Mouse (Mus musculus) CH12.LX (cell line): ENCODE measurements around the gene Aff3. TPM values are rescaled to one million over a fixed set of nuclear protein-coding genes. Genes with fewer than 3 reads are reported as not detected.

Source experiments
- DNase-seq: peaks from one replicate; pipeline ENCODE4 v3.0.0-alpha.2; 2013; ENCODE audit errors: extremely low read depth
- H3K27ac ChIP-seq: 2 replicates; pipeline ENCODE4 v1.5.1; 2012; ENCODE audit warnings: low read depth, mild to moderate bottlenecking, control low read depth, moderate library complexity; ENCODE audit not compliant: insufficient read depth
- H3K27me3 ChIP-seq: replicated peaks from 2 replicates; pipeline ENCODE3; 2012; ENCODE audit warnings: inconsistent platforms
- H3K36me3 ChIP-seq, 2 experiments: replicated peaks in 1 of 2; 2 replicates each; pipeline versions ENCODE3 to v1.6.1; 2012; ENCODE audit warnings: inconsistent platforms in 1 of 2, low read length in 1 of 2, mild to moderate bottlenecking in 1 of 2, mixed read lengths in 1 of 2, moderate library complexity in 1 of 2; ENCODE audit not compliant: control insufficient read depth in 1 of 2, insufficient read depth in 1 of 2
- H3K4me1 ChIP-seq, 2 experiments: 2 replicates each; pipeline ENCODE4 v1.6.1; 2012; ENCODE audit warnings: inconsistent platforms in 1 of 2, moderate library complexity in 1 of 2; ENCODE audit not compliant: insufficient read depth in 2 of 2, control insufficient read depth in 1 of 2
- H3K4me2 ChIP-seq: 2 replicates; pipeline ENCODE4 v1.6.1; 2012; ENCODE audit warnings: low read depth, mild to moderate bottlenecking, control low read depth; ENCODE audit not compliant: poor library complexity, insufficient read depth, severe bottlenecking
- H3K4me3 ChIP-seq, 3 experiments: fragments of 150-350 bp in 1 of 3; sonication (generic) in 1 of 3; replicated peaks in 1 of 3; 2 replicates each; pipeline versions ENCODE3 to v1.5.1; 2011 to 2012; ENCODE audit warnings: low read depth in 2 of 3, low read length in 2 of 3, mild to moderate bottlenecking in 2 of 3, moderate library complexity in 2 of 3, control low read depth in 1 of 3, improper control_type of control experiment in 1 of 3, inconsistent platforms in 1 of 3, mixed read lengths in 1 of 3; ENCODE audit not compliant: poor library complexity in 1 of 3
- H3K79me2 ChIP-seq: replicated peaks from 2 replicates; pipeline ENCODE4 v1.6.1; 2012; ENCODE audit warnings: mild to moderate bottlenecking, moderate library complexity; ENCODE audit not compliant: control insufficient read depth, poor library complexity, insufficient read depth, severe bottlenecking; ENCODE audit errors: extremely low read depth
- H3K9ac ChIP-seq: 2 replicates; pipeline ENCODE4 v1.6.1; 2012; ENCODE audit warnings: low read depth, mild to moderate bottlenecking, control low read depth, moderate library complexity; ENCODE audit not compliant: insufficient read depth
- H3K9me3 ChIP-seq: replicated peaks from 2 replicates; pipeline ENCODE3; 2012; ENCODE audit warnings: low read length, inconsistent platforms, mixed read lengths
- BHLHE40 ChIP-seq: IDR thresholded peaks from 2 replicates; pipeline ENCODE4 v1.6.1; 2011; ENCODE audit warnings: mild to moderate bottlenecking, low read depth, low read length, improper control_type of control experiment
- CHD2 ChIP-seq: IDR thresholded peaks from 2 replicates; pipeline ENCODE4 v1.6.1; 2011; ENCODE audit warnings: low read length, improper control_type of control experiment
- CTCF ChIP-seq, 2 experiments: IDR thresholded peaks in 1 of 2; conservative IDR thresholded peaks in 1 of 2; 2 replicates each; pipeline ENCODE4 v1.5.1; 2011 to 2012; ENCODE audit warnings: low read depth in 2 of 2, low read length in 2 of 2, improper control_type of control experiment in 1 of 2, inconsistent platforms in 1 of 2, mild to moderate bottlenecking in 1 of 2, moderate library complexity in 1 of 2
- EP300 ChIP-seq: IDR thresholded peaks from 2 replicates; pipeline ENCODE4 v1.6.1; 2011; ENCODE audit warnings: low read length, improper control_type of control experiment
- IRF4 ChIP-seq: IDR thresholded peaks from 2 replicates; pipeline ENCODE4 v1.6.1; 2014; ENCODE audit warnings: low read depth, mild to moderate bottlenecking, inconsistent platforms, low read length, improper control_type of control experiment
- JUN ChIP-seq: IDR thresholded peaks from 2 replicates; pipeline ENCODE4 v1.6.1; 2011; ENCODE audit warnings: low read depth, mild to moderate bottlenecking, low read length, improper control_type of control experiment, moderate library complexity; ENCODE audit not compliant: insufficient read depth
- JUND ChIP-seq: conservative IDR thresholded peaks from 2 replicates; pipeline ENCODE4 v1.6.1; 2011; ENCODE audit warnings: low read depth, low read length, improper control_type of control experiment
- MAFK ChIP-seq: IDR thresholded peaks from 2 replicates; pipeline ENCODE4 v1.6.1; 2011; ENCODE audit warnings: low read length, improper control_type of control experiment; ENCODE audit not compliant: insufficient replicate concordance
- MAX ChIP-seq: IDR thresholded peaks from 2 replicates; pipeline ENCODE4 v1.6.1; 2011; ENCODE audit warnings: low read length, improper control_type of control experiment
- MYC ChIP-seq: IDR thresholded peaks from 2 replicates; pipeline ENCODE4 v1.6.1; 2011; ENCODE audit warnings: low read depth, mild to moderate bottlenecking, improper control_type of control experiment, low read length
- NELFE ChIP-seq: IDR thresholded peaks from 2 replicates; pipeline ENCODE4 v1.6.1; 2011; ENCODE audit warnings: low read depth, low read length, improper control_type of control experiment
- NRF1 ChIP-seq: IDR thresholded peaks from 2 replicates; pipeline ENCODE4 v1.6.1; 2014; ENCODE audit warnings: low read depth, mild to moderate bottlenecking, inconsistent platforms, low read length, improper control_type of control experiment, moderate library complexity
- PAX5 ChIP-seq: IDR thresholded peaks from 2 replicates; pipeline ENCODE4 v1.6.1; 2012; ENCODE audit warnings: low read length, inconsistent platforms, mixed read lengths
- POLR2A ChIP-seq: IDR thresholded peaks from 2 replicates; pipeline ENCODE4 v1.6.1; 2011; ENCODE audit warnings: low read depth, mild to moderate bottlenecking, improper control_type of control experiment, low read length
- POLR2AphosphoS2 ChIP-seq: IDR thresholded peaks from 2 replicates; pipeline ENCODE4 v1.6.1; 2011; ENCODE audit warnings: low read depth, low read length, improper control_type of control experiment
- SIN3A ChIP-seq: IDR thresholded peaks from 2 replicates; pipeline ENCODE4 v1.6.1; 2012; ENCODE audit warnings: low read length, improper control_type of control experiment, inconsistent platforms
- TBP ChIP-seq: conservative IDR thresholded peaks from 2 replicates; pipeline ENCODE4 v1.6.1; 2011; ENCODE audit warnings: low read depth, low read length, improper control_type of control experiment
- TCF12 ChIP-seq: IDR thresholded peaks from 2 replicates; pipeline ENCODE4 v1.6.1; 2014; ENCODE audit warnings: low read depth, mild to moderate bottlenecking, inconsistent platforms, low read length, improper control_type of control experiment
- USF1 ChIP-seq: IDR thresholded peaks from 2 replicates; pipeline ENCODE4 v1.6.1; 2014; ENCODE audit warnings: low read depth, mild to moderate bottlenecking, inconsistent platforms, low read length, improper control_type of control experiment
- USF2 ChIP-seq: conservative IDR thresholded peaks from 2 replicates; pipeline ENCODE4 v1.6.1; 2011; ENCODE audit warnings: low read depth, low read length, improper control_type of control experiment
- ZC3H11A ChIP-seq: IDR thresholded peaks from 2 replicates; pipeline ENCODE4 v1.6.1; 2012; ENCODE audit warnings: low read depth, mild to moderate bottlenecking, inconsistent platforms, low read length, improper control_type of control experiment
- ZKSCAN1 ChIP-seq: IDR thresholded peaks from 2 replicates; pipeline ENCODE4 v1.6.1; 2012; ENCODE audit warnings: low read depth, inconsistent platforms, low read length, improper control_type of control experiment, borderline replicate concordance
- ZNF384 ChIP-seq: IDR thresholded peaks from 2 replicates; pipeline ENCODE4 v1.6.1; 2012; ENCODE audit warnings: low read depth, low read length, improper control_type of control experiment, inconsistent platforms
- dilution Hi-C: fragments of 300-500 bp; cut with MboI; formaldehyde crosslinking; loops from 2 replicates; pipeline ENCODE4 v1.14.3; 2020; ENCODE audit warnings: low sequenced_read_pairs; ENCODE audit not compliant: extremely low pct_unique_long_range_greater_than_20kb, extremely low pct_ligation_motif_present
- in situ Hi-C: fragments of 300-500 bp; cut with MboI; formaldehyde crosslinking; loops from 3 replicates; pipeline ENCODE4 v1.14.3; 2019; ENCODE audit warnings: low sequenced_read_pairs, low pct_ligation_motif_present, low pct_unique_long_range_greater_than_20kb, mixed read lengths
- polyA plus RNA-seq: library from polyadenylated mRNA; unstranded; fragments of >175 nt; gene quantifications from 2 replicates; pipeline ENCODE4 v1.2.1, GENCODE M21; 2012; ENCODE audit warnings: low read depth; ENCODE audit not compliant: insufficient read length
- total RNA-seq, 2 experiments: library from RNA; depleted of rRNA; stranded (reverse); fragments of 300-350 nt in 1 of 2; fragments of >200 nt in 1 of 2; gene quantifications; 2 replicates each; pipeline ENCODE4 v1.2.3; 2012 to 2014

The Aff3 gene
- total and polyA plus RNA-seq, 3 experiments, result 5.1 to 29.9 (median 7.7) TPM

DNA sequence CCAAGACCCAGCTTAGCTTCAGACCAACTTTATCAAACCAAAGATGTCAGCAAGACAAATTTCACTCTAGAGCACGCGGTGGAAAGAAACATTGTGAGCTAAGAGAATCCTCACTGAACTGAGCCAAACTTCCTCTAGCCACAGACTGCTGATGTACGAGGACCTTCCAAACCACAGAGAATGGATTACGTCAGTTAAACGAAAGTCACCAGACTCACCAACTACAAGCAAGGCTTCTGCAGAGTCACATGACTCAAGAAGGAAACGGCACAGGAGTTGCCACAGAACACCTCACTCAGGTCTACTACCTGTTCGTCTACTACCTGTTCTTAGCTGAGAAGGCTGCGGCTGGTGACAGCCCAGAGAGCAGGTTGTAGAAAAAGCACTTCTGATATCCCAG lies 107.1 kb downstream of the Aff3 start (continued):
- TF ChIP-seq MYC, result no peak; the same call in 1 of the 2 replicates
- TF ChIP-seq JUN, result peak; percentile 66
- no peak for TF ChIP-seq ZC3H11A
- TF ChIP-seq NRF1, result no peak

DNA sequence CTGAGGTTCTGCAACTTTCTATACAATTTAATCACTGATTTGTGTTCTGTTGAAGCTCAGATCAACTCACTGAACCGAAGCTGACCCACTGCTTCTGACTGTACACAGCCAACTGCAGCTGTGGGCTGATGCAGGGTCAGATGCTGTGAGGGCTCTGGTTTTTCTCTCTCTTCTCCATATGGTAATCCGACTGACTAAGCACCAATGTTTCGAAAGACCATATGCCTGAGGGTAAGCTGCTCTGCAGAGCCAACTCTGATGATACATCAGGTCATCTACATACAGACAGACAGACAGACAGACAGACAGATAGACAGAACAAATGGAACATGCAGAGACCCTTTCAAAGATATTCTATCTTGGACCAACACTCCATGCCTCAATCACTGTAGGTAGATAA lies 110.2 kb downstream of the Aff3 start:
- Histone ChIP-seq H3K4me1 (peaks cover 8 to 50% of the 10 kb centered on the region in 2 experiments), H3K36me3 (peaks cover 0 to 31% of the 10 kb centered on the region in 2 experiments), H3K4me3 (no peak overlapping the region), H3K4me2 (no peak overlapping the region), H3K27me3 (no peaks in the 10 kb centered on the region), H3K9ac (no peak overlapping the region), H3K9me3 (no peaks in the 10 kb centered on the region), H3K27ac (no peak overlapping the region), H3K79me2 (no peaks in the 10 kb centered on the region)
- no peak for DNase-seq
- in situ Hi-C loops (no loop called here), dilution Hi-C loops (no loop called here)
- TF ChIP-seq MAFK (no peak), USF2 (no peak), CHD2 (no peak), BHLHE40 (no peak), ZNF384 (no peak), JUND (no peak), NELFE (no peak), TCF12 (no peak), USF1 (no peak), EP300 (no peak), ZKSCAN1 (no peak), IRF4 (no peak), POLR2A (no peak), POLR2AphosphoS2 (no peak), CTCF (conservative IDR thresholded peaks at IDR 0.05 in 1 of 2, IDR thresholded peaks at IDR 0.05 in 1 of 2; ENCODE audit: low read depth in 2 of 2, low read length in 2 of 2) (no peak), JUN (no peak), SIN3A (no peak), TBP (no peak), PAX5 (no peak), MYC (no peak)

DNA sequence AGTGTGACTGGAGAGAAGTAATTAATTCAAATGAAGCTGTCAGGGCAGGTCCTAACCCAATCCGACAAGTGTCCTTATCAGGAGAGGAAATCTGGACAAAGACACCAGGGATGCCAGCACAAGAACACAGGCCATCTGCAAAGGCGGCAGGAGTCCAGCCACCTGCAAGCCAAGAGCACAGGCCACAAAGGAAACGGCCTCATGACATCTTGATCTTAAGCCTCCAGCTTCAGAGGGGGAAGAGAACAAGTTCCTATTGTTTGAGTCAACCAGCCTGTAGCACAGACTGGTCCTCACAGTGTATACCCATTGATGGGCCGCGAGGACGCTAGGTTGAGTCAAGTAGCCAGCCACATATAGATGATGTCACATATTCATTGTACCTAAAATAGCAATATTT lies 111.7 kb downstream of the Aff3 start:
- DNase-seq, result no peak
- H3K9ac ChIP-seq, result no peak overlapping the region
- dilution Hi-C loops, result no loop called here
- peaks cover 0 to 31% of the 10 kb centered on the region in 2 experiments for H3K36me3 ChIP-seq
- no peaks in the 10 kb centered on the region for H3K27me3 ChIP-seq
- no peak overlapping the region for H3K27ac ChIP-seq
- no peaks in the 10 kb centered on the region for H3K9me3 ChIP-seq
- in situ Hi-C loops, result no loop called here
- H3K4me3 ChIP-seq, result no peak overlapping the region
- no peak overlapping the region for H3K4me2 ChIP-seq
- H3K79me2 ChIP-seq, result no peaks in the 10 kb centered on the region
- H3K4me1 ChIP-seq, result peaks cover 8 to 60% of the 10 kb centered on the region in 2 experiments
- TF ChIP-seq MAX, result no peak
